ENCODE assay signal across 14 mouse cellular contexts in the genomic region with DNA sequence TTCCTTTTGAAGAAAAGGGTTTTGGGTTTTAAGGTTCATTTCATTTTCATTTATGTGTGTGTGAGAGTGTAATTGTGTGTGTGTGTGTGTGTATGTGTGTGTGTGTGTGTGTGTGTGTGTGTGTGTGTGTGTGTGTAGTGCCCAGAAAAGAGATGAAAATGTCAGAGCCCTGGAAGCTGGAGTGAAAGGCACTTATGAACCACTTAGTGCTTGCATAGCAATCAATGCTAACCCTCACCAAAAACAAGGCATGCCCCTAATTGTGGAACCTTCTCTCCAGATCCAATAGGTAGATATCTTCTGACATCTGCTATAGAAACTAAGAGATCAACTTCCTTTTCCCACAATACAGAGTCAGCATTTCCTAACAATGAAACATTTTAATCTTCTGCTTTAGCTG.
"Had no signal": no experiment of that assay in that cellular context is flagged by ENCODE, and none has a peak within 500 bp of the region (broad histone marks: within the 10 kb centered on the region; RNA-seq: fewer than 3 reads in every experiment).

No protein-coding gene starts in this region.

- H3K4me3 ChIP-seq: liver, embryonic 12.5 days; myocyte; stomach, embryonic 15.5 days had no signal

- H3K9me3 ChIP-seq: liver, embryonic 12.5 days; stomach, embryonic 15.5 days had no signal

- H3K36me3 ChIP-seq: liver, embryonic 12.5 days; stomach, embryonic 15.5 days had no signal

- H3K9ac ChIP-seq: liver, embryonic 12.5 days; liver, embryonic 14.5 days; lung, embryonic 14.5 days; stomach, embryonic 15.5 days had no signal

- H3K4me2 ChIP-seq: liver, embryonic 12.5 days; lung, embryonic 14.5 days; midbrain, embryonic 11.5 days; stomach, embryonic 15.5 days had no signal

- ATAC-seq: liver, embryonic 12.5 days had no signal

- H3K27ac ChIP-seq: liver, embryonic 12.5 days; liver, embryonic 14.5 days; stomach, embryonic 15.5 days; stomach, postnatal 0 days had no signal

- DNase-seq: lung, adult 18-20 months; lung, embryonic 14.5 days; lung, postnatal 10 days; lung, postnatal 4 days; right cerebral cortex, postnatal 14 days; thymus, adult 2 months; thymus, postnatal 25 days; thymus, postnatal 4 days had no signal

- H3K4me1 ChIP-seq: liver, embryonic 12.5 days; stomach, embryonic 15.5 days had no signal

- H3K27me3 ChIP-seq: liver, embryonic 12.5 days; stomach, embryonic 15.5 days had no signal
